Mouse (Mus musculus) heart, postnatal 0 days (tissue): ENCODE measurements at regions not wholly inside any gene's neighbourhood (a gene's known extent, or its start where the extent isn't known, plus 50 kb on each side); places are given as distances from the start of the nearest gene placed in this dataset.

Experiments used
- ATAC-seq: fragments of 200-750 bp; cut with Nextera tagmentation; 2 replicates; pipeline ENCODE4 v1.8.0; 2017; ENCODE audit warnings: low read depth, moderate number of reproducible peaks, moderate library complexity; ENCODE audit not compliant: insufficient read depth
- DNase-seq: peaks from one replicate; pipeline ENCODE4 v3.0.0-alpha.2; 2016; ENCODE audit warnings: low spot score
- H3K27ac ChIP-seq: fragments of 300-500 bp; sonication (generic); 2 replicates; pipeline ENCODE4 v1.5.1; 2014; ENCODE audit warnings: low read depth, mild to moderate bottlenecking
- H3K27me3 ChIP-seq: fragments of 300-500 bp; sonication (generic); 2 replicates; pipeline ENCODE4 v1.6.1; 2014; ENCODE audit warnings: low read length, mixed read lengths; ENCODE audit not compliant: control insufficient read depth, insufficient read depth
- H3K36me3 ChIP-seq: fragments of 300-500 bp; sonication (generic); replicated peaks from 2 replicates; pipeline ENCODE4 v1.6.1; 2014; ENCODE audit warnings: low read length, mixed read lengths; ENCODE audit not compliant: control insufficient read depth, insufficient read depth
- H3K4me1 ChIP-seq: fragments of 300-500 bp; sonication (generic); 2 replicates; pipeline ENCODE4 v1.6.1; 2014; ENCODE audit warnings: antibody characterized with exemption; ENCODE audit not compliant: control insufficient read depth, insufficient read depth
- H3K4me2 ChIP-seq: fragments of 300-500 bp; sonication (generic); 2 replicates; pipeline ENCODE4 v1.6.1; 2014; ENCODE audit warnings: low read depth, mild to moderate bottlenecking, low read length, moderate library complexity
- H3K4me3 ChIP-seq: fragments of 300-500 bp; sonication (generic); 2 replicates; pipeline ENCODE4 v1.5.1; 2014; ENCODE audit warnings: low read depth, low read length
- H3K9ac ChIP-seq: fragments of 300-500 bp; sonication (generic); replicated peaks from 2 replicates; pipeline ENCODE4 v1.6.1; 2014; ENCODE audit warnings: low read depth, low read length, mixed read lengths
- H3K9me3 ChIP-seq: fragments of 300-500 bp; sonication (generic); replicated peaks from 2 replicates; pipeline ENCODE4 v1.6.1; 2016; ENCODE audit warnings: low read length; ENCODE audit not compliant: control insufficient read depth
- CTCF ChIP-seq: IDR thresholded peaks from 2 replicates; pipeline ENCODE4 v1.5.1; 2016; ENCODE audit warnings: antibody characterized with exemption, control low read depth, low read depth
- EP300 ChIP-seq: IDR thresholded peaks from 2 replicates; pipeline ENCODE4 v1.6.1; 2016; ENCODE audit warnings: antibody characterized with exemption, low read depth
- WGBS: fragments of 180-500 bp; shearing (Covaris S2); extraction: QIAGEN DNeasy Blood & Tissue Kit; methylation state at CpG from one replicate; pipeline ENCODE4 v1.1.7; 2014; 5-methylcytosine and 5-hydroxymethylcytosine counted together

DNA sequence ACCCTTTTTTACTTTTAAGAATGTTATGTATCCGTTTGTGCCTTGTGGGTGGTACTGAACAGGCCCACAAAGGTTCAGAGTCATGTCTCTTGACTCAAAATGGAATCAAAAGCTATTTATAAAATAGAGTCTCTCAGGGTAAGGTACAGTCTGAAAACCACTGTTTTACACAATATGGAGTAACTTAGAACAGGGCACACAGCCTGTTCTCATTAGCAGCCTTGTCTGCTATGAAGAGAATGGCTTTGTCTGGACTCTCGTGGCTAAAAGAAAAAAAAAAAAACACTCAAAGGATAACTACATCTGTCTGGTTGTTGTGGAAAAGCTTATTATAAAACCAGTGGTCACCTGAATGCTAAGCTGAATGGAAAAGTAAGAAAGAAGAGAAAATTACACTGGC lies 229.3 kb upstream of the Srek1ip1 start:
- Histone ChIP-seq H3K27ac (no peak overlapping the region), H3K4me1 (peaks cover 3% of the 10 kb centered on the region; the same call in 1 of the 2 replicates), H3K4me3 (no peak overlapping the region), H3K4me2 (no peak overlapping the region), H3K9me3 (no peaks in the 10 kb centered on the region), H3K27me3 (no peaks in the 10 kb centered on the region), H3K9ac (no peak overlapping the region), H3K36me3 (no peaks in the 10 kb centered on the region)
- no peak for TF ChIP-seq CTCF
- no peak for TF ChIP-seq EP300
- ATAC-seq: no peak
- DNase-seq: no peak
- 70% methylated on average over 2 of the region's 2 CpGs for WGBS

DNA sequence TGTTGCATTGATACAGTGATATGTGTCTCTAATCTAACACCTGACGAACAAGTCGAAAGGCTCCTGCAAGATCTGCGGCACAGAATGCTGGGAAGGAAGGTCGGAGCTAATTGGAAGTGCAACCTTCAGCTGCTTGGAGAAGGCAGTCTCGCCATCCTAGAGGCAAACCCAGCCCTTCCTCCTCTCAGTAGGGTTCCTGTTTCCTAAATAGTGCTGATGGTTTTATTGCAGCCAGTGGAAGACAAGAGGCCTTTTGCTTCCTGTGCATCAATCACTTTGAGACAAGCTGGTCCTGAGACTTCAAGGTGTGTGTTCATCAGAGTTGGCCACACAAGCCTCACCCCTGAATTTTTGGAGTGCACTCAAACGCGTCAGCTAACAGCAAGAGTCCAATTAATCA lies 228.4 kb upstream of the Srek1ip1 start:
- H3K9me3 ChIP-seq: no peaks in the 10 kb centered on the region
- H3K4me3 ChIP-seq: no peak overlapping the region
- H3K4me1 ChIP-seq: peaks cover 3% of the 10 kb centered on the region; the same call in 1 of the 2 replicates
- 63% methylated on average over 7 of the region's 7 CpGs for WGBS
- H3K9ac ChIP-seq: no peak overlapping the region
- DNase-seq (no peak), ATAC-seq (no peak)
- H3K4me2 ChIP-seq: no peak overlapping the region
- no peaks in the 10 kb centered on the region for H3K27me3 ChIP-seq
- no peaks in the 10 kb centered on the region for H3K36me3 ChIP-seq
- H3K27ac ChIP-seq: no peak overlapping the region
- TF ChIP-seq CTCF (no peak), EP300 (no peak)

DNA sequence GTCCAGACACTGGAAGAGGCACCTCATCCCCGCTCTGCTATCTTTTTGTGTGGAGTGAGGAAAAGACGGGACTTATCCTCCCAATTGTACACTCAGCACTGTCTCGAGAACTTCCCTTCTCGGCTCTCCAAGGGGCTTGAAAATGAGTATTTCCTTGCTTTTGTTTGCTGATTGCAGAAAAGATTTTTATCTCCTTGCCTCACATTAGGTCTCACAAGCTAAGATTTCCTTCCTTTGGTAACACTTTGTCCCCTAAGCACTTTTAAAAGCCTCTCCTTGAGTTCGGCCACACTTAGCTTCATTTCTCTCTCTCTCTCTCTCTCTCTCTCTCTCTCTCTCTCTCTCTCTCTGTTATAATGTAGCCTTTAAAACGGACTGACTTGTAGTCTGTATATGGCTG lies 222.5 kb upstream of the Srek1ip1 start:
- no peak overlapping the region for H3K27ac ChIP-seq
- H3K36me3 ChIP-seq: no peaks in the 10 kb centered on the region
- DNase-seq: no peak
- H3K4me3 ChIP-seq: no peak overlapping the region
- 60% methylated on average over 6 of the region's 6 CpGs for WGBS
- H3K27me3 ChIP-seq: no peaks in the 10 kb centered on the region
- H3K4me1 ChIP-seq: no peaks in the 10 kb centered on the region
- TF ChIP-seq EP300: no peak
- TF ChIP-seq CTCF: no peak
- no peak for ATAC-seq
- no peak overlapping the region for H3K4me2 ChIP-seq
- no peaks in the 10 kb centered on the region for H3K9me3 ChIP-seq
- no peak overlapping the region for H3K9ac ChIP-seq

DNA sequence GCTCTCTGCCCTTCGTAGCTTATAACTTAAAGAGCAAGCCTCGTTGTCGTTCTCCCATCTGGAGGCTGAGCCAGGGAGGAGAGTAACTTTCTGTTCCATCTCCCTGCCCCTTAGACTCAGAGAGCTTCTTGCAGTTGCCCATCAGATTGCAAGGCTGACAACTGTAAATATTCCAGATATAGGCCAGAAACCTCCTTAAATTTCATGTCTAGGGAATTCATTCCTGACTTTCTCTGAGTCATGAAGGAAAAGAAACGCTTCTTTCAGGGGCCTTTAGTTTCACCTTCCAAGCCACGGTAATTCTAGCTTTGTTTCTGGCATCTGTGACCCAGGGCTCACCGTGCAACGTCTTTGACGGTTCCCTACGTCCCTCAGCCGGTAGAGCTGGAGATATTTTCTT lies 220.0 kb upstream of the Srek1ip1 start:
- H3K9ac ChIP-seq: no peak overlapping the region
- H3K4me1 ChIP-seq: no peaks in the 10 kb centered on the region
- no peaks in the 10 kb centered on the region for H3K27me3 ChIP-seq
- no peak overlapping the region for H3K4me2 ChIP-seq
- H3K9me3 ChIP-seq: no peaks in the 10 kb centered on the region
- TF ChIP-seq EP300: no peak
- TF ChIP-seq CTCF: no peak
- DNase-seq (no peak), ATAC-seq (no peak)
- WGBS: 44% methylated on average over 10 of the region's 10 CpGs
- H3K36me3 ChIP-seq: no peaks in the 10 kb centered on the region
- no peak overlapping the region for H3K4me3 ChIP-seq
- no peak overlapping the region for H3K27ac ChIP-seq

DNA sequence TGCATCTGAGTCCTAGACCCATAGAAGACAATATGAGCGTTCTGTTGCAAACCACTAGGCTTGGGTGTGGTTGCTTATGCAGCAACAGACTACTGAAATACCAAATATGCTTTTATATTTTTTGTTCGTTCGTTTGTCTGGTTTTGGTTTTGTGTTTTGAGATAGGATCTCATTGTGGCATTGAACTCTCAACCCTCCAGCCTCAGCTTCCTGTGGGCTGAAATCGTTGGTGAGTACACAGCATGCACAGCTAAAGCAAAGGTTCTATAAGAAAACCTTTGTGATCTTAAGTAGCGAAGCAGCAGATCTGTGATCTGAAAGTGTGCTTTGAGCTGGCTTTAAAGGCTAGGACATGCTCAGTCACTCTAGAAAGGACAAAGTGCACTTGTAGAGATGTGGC lies 217.9 kb upstream of the Srek1ip1 start:
- Histone ChIP-seq H3K4me2 (no peak overlapping the region), H3K27ac (no peak overlapping the region), H3K36me3 (no peaks in the 10 kb centered on the region), H3K9me3 (no peaks in the 10 kb centered on the region), H3K9ac (no peak overlapping the region), H3K4me1 (no peaks in the 10 kb centered on the region), H3K27me3 (no peaks in the 10 kb centered on the region), H3K4me3 (no peak overlapping the region)
- ATAC-seq (no peak), DNase-seq (no peak)
- no peak for TF ChIP-seq EP300
- TF ChIP-seq CTCF: no peak
- 86% methylated on average over 5 of the region's 5 CpGs for WGBS

DNA sequence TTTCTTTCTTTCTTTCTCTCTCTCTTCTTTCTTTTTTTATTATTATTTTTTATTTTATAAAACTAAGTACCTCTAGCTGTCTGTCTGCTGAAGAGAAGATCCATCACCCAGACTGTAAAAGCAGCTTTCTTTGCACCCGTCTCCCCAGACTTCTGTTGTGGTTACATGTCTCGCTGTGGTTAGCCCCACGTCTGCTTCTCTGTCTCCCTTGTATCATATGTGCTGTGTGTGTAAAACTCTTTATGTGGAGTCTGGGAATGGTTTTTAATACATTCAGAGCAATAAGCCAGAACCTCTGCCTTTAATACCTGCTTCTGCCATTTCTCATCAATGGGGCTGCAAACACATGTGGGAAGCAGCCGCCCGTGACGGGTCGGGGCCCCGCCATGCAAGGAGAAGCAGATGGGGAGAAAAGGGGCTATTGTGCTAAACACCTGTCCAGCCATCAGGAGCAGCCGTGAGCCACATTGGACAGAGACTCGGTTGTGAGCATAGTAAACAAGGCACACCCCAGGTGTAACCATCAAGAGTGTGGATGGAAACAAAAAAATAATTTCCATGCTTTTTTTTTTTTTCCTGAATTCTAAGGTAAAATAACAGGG lies 216.0 kb upstream of the Srek1ip1 start:
- Histone ChIP-seq H3K9me3 (no peaks in the 10 kb centered on the region), H3K4me1 (no peaks in the 10 kb centered on the region), H3K27ac (no peak overlapping the region), H3K36me3 (no peaks in the 10 kb centered on the region), H3K27me3 (no peaks in the 10 kb centered on the region), H3K9ac (no peak overlapping the region), H3K4me2 (no peak overlapping the region), H3K4me3 (no peak overlapping the region)
- TF ChIP-seq EP300 (no peak), CTCF (no peak)
- 87% methylated on average over 10 of the region's 10 CpGs for WGBS
- DNase-seq: no peak
- ATAC-seq: no peak
